Mouse (Mus musculus): ENCODE measurements around the gene Smchd1.
"Not testable (repeated sequence)": the region's sequence is repeated elsewhere in the genome, so short reads cannot be mapped to it uniquely, and the experiment has no call there.

Smchd1 gene

GRCm38 (mm10) chr17:71474762-71475704, at the start of gene Smchd1:
TSS of gene Smchd1 (minus strand) at chr17:71475343.
- peak; percentile 93 to 98 for DNase-seq

GRCm38 (mm10) chr17:71510297-71510696, 35.2 kb upstream of the Smchd1 start:
- DNase-seq = no peak

- DNase-seq = no peak
These were observed 31.7 kb upstream of the Smchd1 start for GRCm38 (mm10) chr17:71506832-71507231.

- DNase-seq = no peak
These were observed 20.6 kb upstream of the Smchd1 start for GRCm38 (mm10) chr17:71495784-71496183.

GRCm38 (mm10) chr17:71491332-71491686, 16.2 kb upstream of the Smchd1 start:
- DNase-seq = no peak

- no peak for DNase-seq
These were observed 15.7 kb upstream of the Smchd1 start for GRCm38 (mm10) chr17:71490666-71491331.

- DNase-seq = no peak
These were observed 14.7 kb upstream of the Smchd1 start for GRCm38 (mm10) chr17:71489703-71490461.

GRCm38 (mm10) chr17:71486231-71486851, 11.2 kb upstream of the Smchd1 start:
- peak; percentile 31 to 68 for DNase-seq

GRCm38 (mm10) chr17:71485791-71486230, 10.7 kb upstream of the Smchd1 start:
- peak; percentile 35 to 46 for DNase-seq

GRCm38 (mm10) chr17:71484711-71485110, 9.6 kb upstream of the Smchd1 start:
- DNase-seq = no peak

- DNase-seq = peak in 1 of 2 experiments; percentile 53
These were observed 8.4 kb upstream of the Smchd1 start for GRCm38 (mm10) chr17:71483418-71484060.

- peak in 1 of 2 experiments; percentile 40 for DNase-seq
These were observed 4.3 kb upstream of the Smchd1 start for GRCm38 (mm10) chr17:71479381-71479901.

GRCm38 (mm10) chr17:71477481-71477880, 2.3 kb upstream of the Smchd1 start:
- DNase-seq = no peak

GRCm38 (mm10) chr17:71476346-71477020, 1.3 kb upstream of the Smchd1 start:
- no peak for DNase-seq

GRCm38 (mm10) chr17:71475705-71476089, 554 bp upstream of the Smchd1 start:
- DNase-seq = peak; percentile 62 to 79

GRCm38 (mm10) chr17:71474128-71474527, 1.0 kb downstream of the Smchd1 start:
- no peak for DNase-seq

GRCm38 (mm10) chr17:71471261-71471660, 3.9 kb downstream of the Smchd1 start:
- no peak for DNase-seq

GRCm38 (mm10) chr17:71460312-71460711, 14.8 kb downstream of the Smchd1 start:
- DNase-seq = no peak

GRCm38 (mm10) chr17:71459818-71460217, 15.3 kb downstream of the Smchd1 start, which contains the start of gene Gm4707:
TSS of gene Gm4707 (minus strand) at chr17:71459918.
- no peak for DNase-seq

GRCm38 (mm10) chr17:71457361-71457760, 17.8 kb downstream of the Smchd1 start:
- not testable (repeated sequence) for DNase-seq

GRCm38 (mm10) chr17:71445191-71445590, 30.0 kb downstream of the Smchd1 start:
- no peak for DNase-seq
